Mouse (Mus musculus): ENCODE data around the gene Gm2a.
"Not testable (repeated sequence)": the region's sequence is repeated elsewhere in the genome, so short reads cannot be mapped to it uniquely, and the experiment has no call there.

Gene Gm2a

GRCm38 (mm10) chr11:55096731-55097462 lies 1.0 kb upstream of the Gm2a start:
- no peak for DNase-seq (ENCODE audit: low read depth, low spot score)

GRCm38 (mm10) chr11:55098189-55098915 lies 437 bp downstream of the Gm2a start:
- no peak for DNase-seq (ENCODE audit: low read depth, low spot score)

- peak; percentile 22 for DNase-seq (ENCODE audit: low read depth, low spot score)
Observed at GRCm38 (mm10) chr11:55099019-55099771, 1.3 kb downstream of the Gm2a start.

DNA sequence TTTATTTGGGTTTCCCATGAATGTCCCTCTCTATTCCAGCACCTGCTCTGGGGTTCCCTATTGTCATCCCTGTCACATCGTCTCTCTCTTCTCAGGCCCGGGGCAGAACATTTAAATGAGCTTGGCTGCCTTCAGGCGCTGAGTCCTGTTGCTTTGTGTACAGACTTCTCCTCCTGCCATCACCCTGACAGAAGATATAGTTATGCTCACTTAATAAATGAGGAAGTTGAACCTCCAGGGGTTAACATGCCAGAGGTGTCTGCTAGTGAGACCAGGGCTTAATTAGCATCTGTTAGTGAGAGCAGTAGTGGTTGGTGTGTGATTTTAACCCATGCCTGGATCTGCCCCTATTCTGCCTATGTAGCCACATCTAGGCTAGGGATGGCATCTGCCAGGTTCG lies 2.0 kb downstream of the Gm2a start:
- DNase-seq (ENCODE audit: low read depth, low spot score): peak; percentile 84

DNA sequence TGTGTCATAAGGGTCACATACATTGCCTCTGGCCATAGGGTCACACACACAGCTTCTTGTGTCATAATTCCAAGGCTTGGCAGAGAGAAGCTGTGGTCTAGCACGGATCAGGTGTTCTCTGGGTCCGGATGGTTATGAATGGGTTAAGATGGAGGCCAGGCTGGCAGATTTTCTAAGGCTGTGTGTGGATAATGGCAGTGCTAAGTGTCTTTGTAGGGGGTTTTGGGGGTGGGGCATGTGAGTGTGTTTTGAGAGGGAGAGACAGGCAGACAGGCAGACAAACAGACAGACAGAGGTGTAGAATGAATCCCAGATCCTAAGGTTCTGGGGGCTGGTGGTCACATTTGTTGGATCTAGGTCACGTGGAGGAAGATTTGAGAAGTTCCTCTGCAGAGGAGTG lies 4.1 kb downstream of the Gm2a start:
- no peak for DNase-seq (ENCODE audit: low read depth, low spot score)

- DNase-seq (ENCODE audit: low read depth, low spot score): no peak
Observed at GRCm38 (mm10) chr11:55103229-55103628, 5.3 kb downstream of the Gm2a start.

DNA sequence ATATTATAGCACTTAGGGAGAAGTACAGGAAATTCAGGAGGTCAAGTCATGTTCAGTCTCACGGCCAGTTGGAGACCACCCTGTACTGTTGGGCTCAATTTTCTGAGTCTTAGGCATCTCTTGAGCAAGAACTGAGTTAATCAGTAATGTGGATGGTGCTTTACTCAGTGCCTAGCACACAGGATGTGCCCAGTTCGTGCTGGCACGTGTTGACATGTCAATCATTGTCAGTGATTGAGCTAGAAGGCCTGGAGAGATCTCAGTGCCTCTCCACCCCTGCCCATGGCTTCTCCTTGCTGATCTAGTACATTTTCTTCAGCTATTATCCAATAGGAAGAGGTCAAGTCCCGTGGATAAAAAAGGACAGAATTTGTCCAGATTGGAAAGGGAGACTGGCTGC lies 7.5 kb downstream of the Gm2a start:
- DNase-seq (ENCODE audit: low read depth, low spot score): no peak

GRCm38 (mm10) chr11:55106636-55107035 lies 8.7 kb downstream of the Gm2a start:
- DNase-seq (ENCODE audit: low read depth, low spot score): no peak

DNA sequence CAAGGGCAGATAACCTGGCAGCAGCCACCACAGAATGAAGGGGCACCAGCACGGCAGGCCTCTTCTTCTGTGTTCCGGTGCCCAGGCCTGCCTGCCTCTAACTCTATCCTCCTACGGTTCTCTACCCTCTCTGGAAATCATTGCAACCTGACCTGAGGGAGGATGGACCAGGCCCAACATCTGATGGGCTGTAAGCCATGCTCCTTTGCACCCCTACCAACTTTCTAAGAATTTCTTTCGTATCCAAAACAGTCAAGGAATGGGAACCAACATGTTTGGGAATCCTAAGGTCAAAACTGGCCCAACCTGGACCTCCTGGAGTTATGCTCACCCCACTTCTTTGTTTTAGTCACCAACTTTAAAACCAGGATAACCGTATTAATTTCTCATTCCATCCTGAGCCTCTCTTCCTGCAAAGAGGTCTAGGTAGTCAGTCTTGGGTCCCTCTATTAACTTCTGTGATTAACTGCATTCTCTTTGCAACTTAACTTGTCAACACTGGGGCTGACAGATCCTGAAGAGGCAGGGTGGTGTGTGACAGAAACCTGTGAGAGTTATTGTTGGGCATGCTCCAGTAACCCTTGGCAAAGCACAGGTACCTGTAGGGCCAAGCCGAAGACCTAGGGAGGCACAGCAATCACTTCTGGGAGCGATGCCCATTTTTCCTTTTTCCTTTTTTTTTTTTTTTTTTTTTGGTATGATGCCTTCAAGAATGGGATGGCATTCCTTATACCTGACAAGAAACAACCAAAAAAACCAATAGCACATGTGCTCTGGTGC lies 11.8 kb downstream of the Gm2a start:
- no peak for DNase-seq (ENCODE audit: low read depth, low spot score)

GRCm38 (mm10) chr11:55110566-55111169 lies 12.8 kb downstream of the Gm2a start:
- no peak for DNase-seq (ENCODE audit: low read depth, low spot score)

- peak; percentile 83 for DNase-seq (ENCODE audit: low read depth, low spot score)
Observed at GRCm38 (mm10) chr11:55113209-55113860, 15.4 kb downstream of the Gm2a start.

DNA sequence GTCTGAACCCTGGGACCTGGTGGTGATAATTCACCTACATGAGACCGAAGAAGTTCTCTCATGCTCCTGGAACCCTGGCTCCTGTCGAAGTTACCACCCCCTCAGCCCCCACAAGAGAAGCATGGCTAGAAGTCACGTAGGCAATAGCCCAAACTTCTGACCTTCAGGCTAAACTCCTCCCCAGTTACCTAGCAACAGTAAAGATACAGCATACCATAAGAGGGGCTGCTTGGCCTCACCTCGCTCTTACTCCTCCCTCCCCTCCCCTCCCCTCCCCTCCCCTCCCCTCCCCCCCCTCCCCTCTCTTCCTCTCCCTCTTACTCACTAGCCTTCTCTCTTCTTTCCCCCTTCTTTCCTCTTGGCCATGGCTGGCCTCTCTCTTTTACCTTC lies 15.9 kb downstream of the Gm2a start:
- not testable (repeated sequence) for DNase-seq (ENCODE audit: low read depth, low spot score)

DNA sequence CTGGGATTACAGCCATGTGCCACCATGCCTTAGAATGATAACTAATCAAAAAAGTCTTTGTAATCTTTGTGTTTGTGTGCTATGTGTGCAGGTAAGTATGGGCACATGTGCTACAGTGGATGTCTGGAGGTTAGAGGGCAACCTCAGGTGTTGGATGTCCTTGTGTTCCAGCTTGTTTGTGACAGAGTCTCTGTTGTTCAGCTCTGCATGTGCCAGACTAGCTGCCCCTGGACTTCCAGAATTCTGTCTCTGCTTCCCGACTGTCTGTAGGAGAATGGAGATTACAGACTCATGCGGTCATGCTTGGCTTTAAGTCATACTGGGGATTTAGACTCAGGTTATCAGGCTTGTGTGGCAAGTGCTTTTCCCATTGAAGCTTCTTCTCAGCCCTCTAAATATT lies 16.4 kb downstream of the Gm2a start:
- no peak for DNase-seq (ENCODE audit: low read depth, low spot score)

DNA sequence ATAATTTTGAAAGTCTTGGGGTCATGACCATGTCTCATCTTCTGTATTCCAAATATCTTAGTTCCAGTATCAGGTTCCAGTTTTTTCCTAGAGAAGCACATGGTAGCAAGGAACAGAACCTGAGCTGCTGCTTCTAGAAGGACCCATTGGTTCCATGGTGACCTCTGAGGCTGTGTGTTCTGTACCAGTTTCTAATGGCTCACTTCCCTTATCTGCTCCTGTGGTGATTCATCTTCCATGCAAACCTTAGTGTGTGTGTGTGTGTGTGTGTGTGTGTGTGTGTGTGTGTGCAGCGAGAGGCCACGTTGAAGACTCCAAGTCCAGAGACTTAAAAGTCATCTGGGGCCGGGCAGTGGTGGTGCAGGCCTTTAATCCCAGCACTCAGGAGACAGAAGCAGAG lies 18.1 kb downstream of the Gm2a start:
- DNase-seq (ENCODE audit: low read depth, low spot score): peak; percentile 22

DNA sequence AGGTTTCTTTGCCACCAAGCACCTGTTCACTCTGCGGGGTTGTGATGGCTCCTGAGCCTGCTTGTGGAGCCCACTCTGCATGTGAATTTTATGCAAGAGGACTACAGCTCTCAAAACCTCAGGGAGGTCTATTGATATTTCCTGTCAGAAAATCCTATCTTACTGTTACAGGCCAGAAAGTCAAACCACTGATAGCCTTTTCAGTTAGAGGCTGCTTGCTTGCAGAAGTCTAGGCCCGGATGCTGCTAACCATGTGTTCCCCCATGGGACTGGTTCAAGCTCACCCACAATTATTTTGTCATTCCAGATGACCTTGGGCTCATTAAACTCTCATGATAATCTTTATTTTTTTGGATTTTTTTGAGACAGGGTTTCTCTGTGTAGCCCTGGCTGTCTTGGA lies 19.1 kb downstream of the Gm2a start:
- DNase-seq (ENCODE audit: low read depth, low spot score): no peak

DNA sequence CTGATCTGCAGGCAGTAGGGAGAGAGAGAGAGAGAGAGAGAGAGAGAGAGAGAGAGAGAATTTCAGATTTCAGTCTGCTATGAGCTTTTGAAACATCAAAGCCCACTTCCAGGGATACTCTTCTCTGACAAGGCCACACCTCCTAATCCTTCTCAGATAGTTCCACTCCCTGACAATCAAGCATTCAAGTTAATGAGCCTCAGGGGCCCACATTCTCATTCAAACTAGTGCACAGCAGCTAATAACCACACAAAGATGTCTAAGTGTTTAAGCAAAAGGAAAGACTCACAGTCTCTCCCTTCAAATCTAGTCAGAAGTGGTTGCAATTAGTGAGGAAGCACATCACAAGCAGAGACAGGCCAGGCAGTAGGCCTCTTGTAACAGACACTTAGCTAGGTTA lies 22.4 kb downstream of the Gm2a start:
- no peak for DNase-seq (ENCODE audit: low read depth, low spot score)

DNA sequence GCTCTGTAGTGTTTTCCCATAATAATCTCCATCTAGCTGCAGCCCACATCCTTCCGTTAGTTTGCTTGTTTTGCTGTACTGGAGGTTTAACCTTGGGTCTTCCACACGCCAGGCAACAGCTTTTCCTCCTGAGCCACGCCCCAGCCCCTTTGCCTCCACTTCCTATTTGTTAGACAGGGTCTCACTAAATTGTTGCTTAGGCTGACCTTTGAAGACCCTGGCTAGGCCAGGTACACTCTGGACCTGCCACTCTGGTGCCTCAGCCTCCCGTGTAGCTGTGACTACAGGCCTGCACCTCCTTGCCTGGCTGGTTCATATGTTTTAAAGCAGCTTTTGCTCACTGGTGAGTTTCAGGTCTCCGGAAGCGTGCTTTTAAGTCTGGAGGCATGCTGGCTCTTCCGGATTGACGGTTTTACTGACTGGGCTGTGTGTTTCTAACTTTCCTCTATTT lies 22.9 kb downstream of the Gm2a start:
- no peak for DNase-seq (ENCODE audit: low read depth, low spot score)

DNA sequence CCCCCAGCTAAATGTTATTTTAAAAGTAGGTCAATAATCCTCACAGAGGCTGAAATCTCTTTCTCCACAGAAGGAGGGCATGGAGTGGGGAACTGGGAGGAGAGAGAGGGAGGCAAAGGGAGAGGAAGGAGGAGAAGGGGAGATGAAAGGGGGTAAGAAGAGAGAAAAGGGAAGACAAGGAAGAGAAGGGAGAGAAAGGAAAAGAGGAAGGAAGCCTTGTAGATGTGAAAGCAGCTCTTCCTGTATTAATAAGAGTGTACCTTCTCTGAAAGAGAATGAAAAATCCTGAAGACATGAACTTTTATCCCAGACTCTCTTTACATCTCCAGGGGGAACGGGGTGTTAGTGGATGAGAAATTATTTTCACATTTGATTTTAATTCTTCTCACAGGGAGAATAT lies 23.5 kb downstream of the Gm2a start:
- DNase-seq (ENCODE audit: low read depth, low spot score): no peak

GRCm38 (mm10) chr11:55126663-55127062 lies 28.7 kb downstream of the Gm2a start:
- DNase-seq (ENCODE audit: low read depth, low spot score): no peak

DNA sequence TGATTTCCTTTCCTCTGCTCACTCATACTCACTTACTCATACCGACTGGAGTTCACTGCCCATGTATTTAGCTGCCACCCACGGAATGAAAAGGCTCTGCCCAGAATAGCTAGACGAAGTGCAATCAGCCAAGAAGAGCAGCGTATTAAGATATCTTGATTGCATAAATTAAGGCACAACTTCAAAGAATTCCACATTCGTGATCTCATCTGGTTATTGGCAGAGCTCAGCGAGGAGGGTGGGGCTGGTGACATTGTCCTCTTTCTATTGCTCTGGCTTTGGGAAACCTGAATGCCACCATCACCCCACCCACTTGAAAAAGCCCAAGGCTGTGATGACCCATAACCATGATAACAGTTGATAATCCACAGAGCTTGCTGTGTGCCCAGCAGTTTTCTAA lies 30.0 kb downstream of the Gm2a start:
- no peak for DNase-seq (ENCODE audit: low read depth, low spot score)

DNA sequence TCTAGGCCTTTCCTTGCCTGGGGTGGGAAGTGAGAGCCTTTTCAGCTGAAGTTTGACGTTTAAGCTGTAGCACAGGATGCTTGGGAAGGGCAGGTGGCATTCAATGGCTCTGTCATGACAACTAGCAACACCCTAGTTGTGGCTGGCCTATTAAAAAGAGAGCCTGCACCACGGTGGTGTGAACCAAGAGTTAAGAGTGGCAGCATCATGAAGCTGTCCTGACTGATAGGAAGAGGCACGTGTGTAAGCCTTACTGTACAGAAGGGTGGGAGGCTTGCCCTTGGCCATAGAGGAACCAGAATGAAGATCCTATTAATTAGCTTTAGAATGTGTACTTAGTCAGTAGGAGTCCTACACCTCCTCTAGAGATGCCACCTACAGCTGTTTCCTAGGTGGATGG lies 30.5 kb downstream of the Gm2a start:
- DNase-seq (ENCODE audit: low read depth, low spot score): no peak

All from A20 (cell line).